Mouse (Mus musculus): ENCODE data around the gene Rex1bd.

GRCm38 (mm10) chr8:70512253-70512903 is 5.8 kb upstream of the Rex1bd start:
- TF ChIP-seq GATA1 (IDR thresholded peaks at IDR 0.05; ENCODE audit: low read length) (no peak), TAL1 (IDR thresholded peaks at IDR 0.05; ENCODE audit: low read length) (0 out of 3 replicates have a peak, but pooled peaks have one; percentile 3)

Measured in erythroblast, embryonic 14.5 days (primary cell).